Mouse (Mus musculus) bone marrow, adult 2 months (tissue): ENCODE measurements at regions not wholly inside any gene's neighbourhood (a gene's known extent, or its start where the extent isn't known, plus 50 kb on each side); places are given as distances from the start of the nearest gene placed in this dataset.

Experiments
- CTCF ChIP-seq: fragments of 200-500 bp; IDR thresholded peaks from 2 replicates; pipeline ENCODE4 v1.5.1; 2011; ENCODE audit warnings: low read length, control low read depth; ENCODE audit not compliant: control insufficient read depth, insufficient read depth
- POLR2A ChIP-seq: fragments of 200-500 bp; IDR thresholded peaks from 2 replicates; pipeline ENCODE4 v1.6.1; 2011; ENCODE audit warnings: low read depth, mild to moderate bottlenecking, control low read depth, low read length, borderline replicate concordance; ENCODE audit not compliant: control insufficient read depth

DNA sequence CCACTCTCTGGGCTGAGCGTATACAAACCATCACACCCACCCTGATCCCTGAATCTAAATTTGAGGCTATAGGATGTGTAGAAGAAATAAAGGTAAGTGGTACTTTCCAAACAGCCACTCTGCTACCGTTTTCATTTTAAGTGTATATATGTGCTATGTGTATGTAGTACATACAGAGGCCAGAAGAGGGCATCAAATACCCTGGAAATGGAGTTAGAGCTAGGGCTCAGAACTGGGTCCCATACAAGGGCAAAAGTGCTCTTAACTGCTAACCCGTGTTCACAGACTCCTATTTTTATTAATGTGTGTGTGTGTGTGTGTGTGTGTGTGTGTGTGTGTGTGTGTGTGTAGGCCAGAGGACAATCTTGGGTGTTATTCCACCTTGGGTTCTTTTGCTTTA is 51.6 kb upstream of the Lrfn2 start:
- TF ChIP-seq CTCF (no peak), POLR2A (no peak)
